Mouse (Mus musculus) testis, postnatal 14 days (tissue): ENCODE results near the gene Plin2.
"Not testable (repeated sequence)": the region's sequence is repeated elsewhere in the genome, so short reads cannot be mapped to it uniquely, and the experiment has no call there.

ENCODE experiments used
- DNase-seq: peaks from one replicate; pipeline ENCODE4 v3.0.0; 2021; ENCODE audit warnings: low spot score

Plin2 gene

DNA sequence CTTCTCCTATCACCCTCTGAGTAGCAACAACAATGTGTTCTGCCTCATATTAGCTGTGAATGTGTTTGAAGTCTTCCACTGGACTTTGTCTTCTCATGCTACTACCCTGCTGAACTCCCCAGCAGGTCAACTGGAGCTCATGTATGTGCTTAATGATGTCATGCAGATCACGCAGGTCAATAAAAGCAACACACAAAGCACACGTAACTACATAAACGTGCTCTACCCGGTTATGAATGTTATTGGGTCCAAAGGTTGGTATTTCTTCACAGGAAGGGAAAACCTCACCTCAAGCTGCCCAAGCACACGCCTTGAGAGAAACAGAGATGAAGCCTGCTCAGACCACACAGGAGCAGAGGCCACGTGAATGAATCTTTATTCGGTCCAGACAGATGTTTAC is 43.4 kb downstream of the Plin2 start:
- DNase-seq, result not testable (repeated sequence)

DNA sequence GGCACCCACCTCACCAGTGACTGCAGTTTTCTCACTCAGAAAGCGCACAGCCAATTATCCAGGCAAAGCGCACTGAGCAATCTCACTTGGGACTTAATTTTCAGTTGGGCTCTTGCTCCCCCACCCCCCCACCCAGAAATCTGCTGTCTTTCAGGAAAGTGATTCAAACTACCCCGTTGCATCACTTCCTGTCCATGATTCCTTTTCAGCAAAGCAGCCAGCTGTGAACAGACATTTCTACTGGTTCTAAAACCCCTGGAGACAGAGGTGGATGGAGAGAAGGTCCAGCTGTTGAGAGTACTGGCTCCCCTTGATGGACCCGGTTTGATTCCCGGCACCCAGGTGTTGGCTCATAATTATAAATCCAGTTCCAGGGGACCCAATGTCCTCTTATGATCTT is 44.4 kb downstream of the Plin2 start:
- DNase-seq, result no peak

DNA sequence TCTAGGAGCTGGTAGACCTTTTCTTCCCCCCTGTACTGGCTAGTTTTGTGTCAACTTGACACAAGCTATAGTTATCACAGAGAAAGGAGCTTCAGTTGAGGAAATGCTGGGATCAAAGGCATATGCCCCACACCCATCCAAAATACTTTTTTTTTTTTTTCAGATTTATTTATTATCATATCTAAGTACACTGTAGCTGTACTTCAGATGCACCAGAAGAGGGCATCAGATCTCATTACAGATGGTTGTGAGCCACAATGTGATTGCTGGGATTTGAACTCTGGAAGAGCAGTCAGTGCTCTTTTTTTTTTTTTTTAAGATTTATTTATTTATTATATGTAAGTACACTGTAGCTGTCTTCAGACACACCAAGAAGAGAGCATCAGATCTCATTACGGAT is 47.3 kb downstream of the Plin2 start:
- DNase-seq, result not testable (repeated sequence)

GRCm38 (mm10) chr4:86622116-86622515 is 47.7 kb downstream of the Plin2 start:
- no peak for DNase-seq

GRCm38 (mm10) chr4:86620506-86620905 is 49.4 kb downstream of the Plin2 start:
- DNase-seq, result no peak

DNA sequence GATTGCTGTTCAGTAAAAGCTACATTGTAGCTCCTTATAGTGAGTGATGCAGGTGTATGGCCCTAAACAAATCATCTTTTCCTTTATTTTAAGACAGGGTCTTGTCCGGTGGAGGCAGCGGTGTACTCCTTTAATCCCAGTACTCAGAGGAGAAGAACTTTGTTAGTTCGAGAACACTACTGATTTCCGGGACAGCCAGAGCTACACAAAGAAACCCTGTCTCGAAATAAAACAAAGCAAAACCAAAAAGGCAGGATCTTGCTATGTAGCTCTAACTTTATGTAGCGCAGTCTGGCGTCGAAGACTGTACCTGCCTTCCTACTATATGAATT is 57.6 kb downstream of the Plin2 start:
- no peak for DNase-seq

GRCm38 (mm10) chr4:86611524-86612288 is 58.2 kb downstream of the Plin2 start, which contains the start of gene Haus6:
TSS of gene Haus6 (minus strand) at chr4:86612055.
- DNase-seq, result peak; percentile 97
